Mouse (Mus musculus) T-helper 17 cell (primary cell): ENCODE data around the gene Gm8897.
"Not testable (repeated sequence)": the region's sequence is repeated elsewhere in the genome, so short reads cannot be mapped to it uniquely, and the experiment has no call there.

Source experiments
- in situ Hi-C, 2 experiments: fragments of 300-600 bp; cut with MboI, MseI; formaldehyde crosslinking; loops; 1 replicate in 1 of 2; 2 replicates in 1 of 2; pipeline ENCODE4 v1.15.1; 2025; ENCODE audit warnings: high pct_unique_total_duplicates in 2 of 2

Gm8897 gene

GRCm38 (mm10) chr5:11416118-11416517, at the start of gene Gm8897:
TSS of gene Gm8897 (plus strand) at chr5:11416418.
- in situ Hi-C loops = not testable (repeated sequence)

GRCm38 (mm10) chr5:11416691-11417090, 473 bp downstream of the Gm8897 start:
- in situ Hi-C loops = not testable (repeated sequence)
